Mouse (Mus musculus): ENCODE results near the gene Nts.
"Not testable (repeated sequence)": the region's sequence is repeated elsewhere in the genome, so short reads cannot be mapped to it uniquely, and the experiment has no call there.

The Nts gene

GRCm38 (mm10) chr10:102490386-102490785 lies at the start of gene Nts:
Gene Nts (minus strand): TSS chr10:102490486.
- no peak for DNase-seq

GRCm38 (mm10) chr10:102527901-102528300 lies 37.6 kb upstream of the Nts start:
- DNase-seq, result no peak

DNA sequence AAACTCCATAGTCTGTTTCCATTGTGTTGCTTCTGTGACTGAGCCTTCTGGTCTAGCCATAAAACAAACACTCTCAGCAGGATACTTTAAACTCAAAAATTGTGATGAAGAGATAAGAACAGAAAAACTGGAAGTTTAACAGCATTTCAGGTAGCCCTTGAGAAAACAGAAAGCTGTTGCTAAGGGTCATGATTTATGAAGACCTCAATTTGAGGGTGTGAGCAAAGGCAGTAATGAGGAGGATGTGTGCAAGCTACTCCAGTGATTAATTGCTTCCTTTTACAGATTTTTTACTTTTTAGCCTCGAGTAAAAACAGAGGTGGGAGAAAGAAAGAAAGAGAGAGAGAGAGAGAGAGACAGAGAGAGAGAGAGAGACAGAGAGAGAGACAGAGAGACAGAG lies 23.9 kb upstream of the Nts start:
- DNase-seq, result no peak

- DNase-seq, result peak; percentile 5
These were observed 21.6 kb upstream of the Nts start, which contains the start of gene Rassf9 for GRCm38 (mm10) chr10:102511807-102512461. Gene Rassf9 (plus strand): TSS chr10:102512222.

DNA sequence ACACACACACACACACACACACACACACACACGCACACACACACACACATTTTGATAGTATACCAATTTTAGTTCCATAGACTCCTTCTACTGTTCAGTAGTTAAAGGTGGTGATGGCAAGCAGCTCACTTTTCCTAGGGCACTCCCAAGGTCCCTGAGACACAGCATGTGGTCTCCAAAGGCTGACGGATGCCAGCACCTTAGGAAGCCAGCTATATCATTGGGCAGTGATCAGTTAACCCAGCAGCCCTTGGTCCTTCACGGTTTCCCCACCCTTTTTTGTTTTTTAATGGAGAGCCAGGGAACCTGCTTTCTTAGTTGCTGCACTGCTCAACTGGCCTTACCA lies 21.1 kb upstream of the Nts start:
- no peak for DNase-seq

DNA sequence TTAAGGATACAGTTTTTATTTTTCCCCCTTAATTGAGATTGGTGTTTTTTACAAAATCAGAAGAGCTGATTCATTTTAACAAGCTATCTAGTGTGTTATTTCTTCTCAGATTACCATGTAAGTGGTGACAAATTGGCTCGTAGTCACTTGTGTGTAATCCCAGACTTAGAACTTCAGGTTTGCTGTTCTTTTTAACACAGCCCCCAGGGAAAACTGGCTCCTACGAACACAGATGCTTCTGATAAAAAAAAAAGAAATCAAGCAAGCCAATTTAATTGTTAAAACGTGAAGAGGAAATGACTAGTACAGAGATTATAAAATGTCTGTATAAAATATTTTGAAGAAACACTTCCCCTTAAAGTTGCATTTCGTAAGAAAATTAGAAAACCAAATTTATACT lies 17.1 kb upstream of the Nts start:
- no peak for DNase-seq

GRCm38 (mm10) chr10:102498754-102499153 lies 8.5 kb upstream of the Nts start:
- DNase-seq, result no peak

DNA sequence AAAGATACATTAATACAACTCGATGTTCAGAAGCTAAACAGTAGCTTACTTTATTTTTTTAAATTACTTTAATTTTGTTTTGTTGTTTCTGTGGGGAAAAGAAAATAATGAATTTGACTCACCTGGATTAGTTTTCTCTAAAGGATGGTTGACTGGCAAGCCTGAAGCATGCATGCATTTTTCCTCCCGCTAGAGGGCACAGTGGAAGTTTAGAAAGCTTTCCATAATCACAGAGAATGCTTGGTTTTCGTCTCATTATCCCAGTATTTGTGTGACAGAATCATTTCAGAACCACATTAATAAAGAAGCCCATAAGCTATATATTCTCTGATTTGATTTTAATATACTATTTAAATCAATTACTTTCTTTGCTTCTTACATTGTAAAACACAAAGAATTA lies 1.5 kb upstream of the Nts start:
- peak; percentile 15 for DNase-seq

GRCm38 (mm10) chr10:102469412-102469811 lies 20.9 kb downstream of the Nts start:
- no peak for DNase-seq

DNA sequence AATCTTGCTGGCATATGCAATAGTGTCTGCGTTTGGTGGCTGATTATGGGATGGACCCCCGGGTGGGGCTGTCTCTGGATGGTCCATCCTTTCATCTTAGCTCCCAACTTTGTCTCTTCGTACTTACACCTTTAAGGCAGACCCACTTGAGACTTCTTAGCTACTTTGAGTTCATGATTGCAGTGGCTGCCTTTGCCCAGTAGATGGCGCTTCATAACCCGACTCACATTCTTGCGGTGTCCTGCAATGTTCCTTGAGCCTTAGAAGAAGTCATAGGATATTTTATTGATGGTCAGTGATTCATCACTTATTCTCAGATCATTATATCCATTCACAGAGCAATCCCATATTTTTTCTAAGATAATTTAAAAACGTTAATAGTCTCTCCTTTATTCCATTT lies 38.5 kb downstream of the Nts start:
- peak; percentile 29 for DNase-seq

- DNase-seq, result peak; percentile 10
These were observed 40.8 kb downstream of the Nts start for GRCm38 (mm10) chr10:102449449-102449848.

DNA sequence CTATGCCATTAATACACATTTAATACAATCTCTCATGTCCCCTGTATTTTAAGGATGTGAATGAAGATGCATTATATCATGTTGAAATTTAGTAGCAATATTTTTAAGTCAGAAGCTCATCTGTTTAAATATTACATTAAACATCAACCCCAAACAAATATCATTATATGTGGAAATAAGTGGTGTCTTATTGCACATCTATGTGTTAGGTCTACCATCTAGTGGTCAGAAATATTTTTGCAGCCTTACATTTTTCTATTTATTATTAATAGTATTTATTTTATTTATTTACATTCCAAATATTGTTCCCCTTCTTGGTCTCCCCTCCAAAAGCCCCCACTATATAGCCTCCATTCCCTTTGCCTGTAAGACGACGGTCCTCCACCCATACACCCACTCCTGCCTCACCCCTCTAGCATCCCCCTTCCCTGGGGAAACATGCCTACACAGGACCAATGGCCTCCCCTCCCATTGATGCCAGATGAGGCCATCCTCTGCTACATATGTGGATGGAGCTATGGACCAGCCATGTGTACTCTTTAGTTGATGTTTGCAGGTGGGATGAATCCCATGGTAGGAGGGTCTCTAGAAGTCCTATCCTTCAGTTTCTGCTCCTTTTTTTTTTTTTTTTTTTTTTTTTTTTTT lies 45.3 kb downstream of the Nts start:
- DNase-seq, result no peak

- not testable (repeated sequence) for DNase-seq
These were observed 54.8 kb downstream of the Nts start for GRCm38 (mm10) chr10:102435467-102435866.

DNA sequence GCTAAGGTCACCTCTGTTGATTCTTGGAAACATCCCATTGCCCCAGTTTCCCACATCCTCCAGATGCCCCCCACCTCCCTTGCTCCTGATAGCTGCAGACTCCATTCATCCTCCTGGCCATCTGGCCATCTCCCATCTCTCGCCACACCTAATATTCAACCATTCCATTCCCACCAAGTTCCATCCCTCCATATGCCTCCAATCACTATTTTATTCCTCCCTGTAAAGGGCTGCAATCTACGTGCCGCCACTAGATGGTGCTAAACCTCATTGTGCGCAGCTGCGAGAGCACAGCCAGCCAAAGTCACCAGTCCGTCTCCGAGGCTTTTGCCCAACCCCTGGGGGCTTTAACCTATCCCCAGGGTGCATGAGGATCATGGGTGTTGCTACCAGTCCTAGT lies 55.2 kb downstream of the Nts start:
- not testable (repeated sequence) for DNase-seq
